Mouse (Mus musculus) cerebellum, adult 8-10 months (tissue): ENCODE results near the gene Chrm1.

Source experiments
- DNase-seq: peaks from one replicate; pipeline ENCODE4 v3.0.0; 2022

Gene Chrm1

DNA sequence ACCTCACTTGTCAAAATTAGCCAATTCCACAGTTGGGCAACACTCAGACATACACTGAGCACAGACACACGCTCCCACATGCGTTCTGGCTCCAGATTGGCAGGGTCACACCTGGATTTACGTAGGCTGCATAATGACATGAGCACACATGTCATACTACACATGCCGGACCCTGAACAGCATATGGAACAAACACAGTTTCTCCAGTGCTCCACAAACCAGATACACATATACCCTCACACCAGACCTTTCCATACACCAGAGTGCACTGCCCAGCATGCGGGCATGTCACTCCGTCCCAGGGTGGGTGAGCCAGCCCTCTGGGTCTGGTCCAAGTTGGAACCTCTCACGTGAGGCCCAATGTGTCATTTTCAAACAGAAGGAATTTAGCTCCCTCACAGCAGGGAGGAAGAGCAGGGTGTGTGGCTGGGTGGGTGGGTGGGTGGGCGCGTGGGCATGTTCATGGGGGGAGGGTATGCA, at the start of gene Chrm1:
Gene Chrm1 (plus strand): TSS at position 430 of the 480 bp plus-strand sequence.
- no peak for DNase-seq

DNA sequence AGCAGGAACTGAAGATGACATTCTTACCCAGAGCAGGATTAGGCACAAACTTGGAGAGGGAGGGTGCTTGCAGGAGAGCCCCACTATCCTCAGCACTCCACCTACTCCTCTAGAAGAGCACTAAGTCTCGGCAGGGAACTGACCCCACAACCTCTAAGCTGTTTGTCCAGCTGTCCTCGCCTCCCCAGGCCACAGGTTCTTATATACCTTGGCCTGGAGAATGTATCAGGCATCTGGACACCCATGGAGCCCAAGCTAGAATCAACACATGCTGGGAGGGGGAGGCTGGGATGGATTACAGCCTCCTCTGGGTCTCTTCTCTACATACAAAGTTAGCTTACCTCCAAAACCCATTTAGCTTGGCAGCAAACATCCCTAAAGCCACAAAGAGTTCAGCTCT, 49.2 kb upstream of the Chrm1 start:
- no peak for DNase-seq

DNA sequence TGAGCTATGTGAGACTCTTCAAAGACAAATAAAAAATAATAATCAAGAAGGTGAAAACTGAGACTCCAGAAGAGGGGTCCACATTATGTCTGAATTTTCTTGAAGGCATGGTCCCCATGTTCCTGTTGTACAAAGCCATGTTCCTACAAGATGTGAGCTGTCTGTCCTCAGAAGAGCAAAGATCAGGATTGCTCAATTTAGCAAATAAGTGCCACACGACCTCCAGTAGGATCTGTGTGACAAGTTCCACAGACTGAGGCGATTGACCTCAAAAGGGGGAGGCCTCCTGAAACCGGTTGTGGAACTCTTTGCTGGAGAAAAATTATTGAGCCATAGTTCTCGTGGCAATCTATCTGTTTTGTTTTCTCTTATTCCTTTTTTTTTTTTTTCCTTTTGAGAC, 47.3 kb upstream of the Chrm1 start:
- no peak for DNase-seq

DNA sequence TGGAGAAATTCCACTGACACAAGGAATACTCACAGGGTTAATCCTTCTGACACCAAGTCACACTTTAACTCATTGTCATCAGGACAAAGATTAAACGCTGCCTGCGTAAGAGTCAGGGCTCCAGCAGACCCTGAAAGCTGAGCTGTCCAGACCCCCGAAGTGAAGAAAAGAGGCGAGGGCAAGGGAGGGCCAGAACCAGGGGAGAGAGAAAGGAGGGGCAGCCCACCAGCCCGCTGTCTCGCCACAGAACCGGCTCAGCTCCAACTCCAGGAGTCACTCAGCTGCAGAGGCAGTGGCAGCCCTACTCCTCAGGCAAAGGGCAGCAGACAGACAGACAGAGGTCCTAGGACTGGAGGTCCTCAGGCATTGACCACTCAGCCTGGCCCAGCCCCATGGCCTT, 45.7 kb upstream of the Chrm1 start, which contains the start of gene Slc22a6:
Gene Slc22a6 (plus strand): TSS at position 136 of the 400 bp plus-strand sequence.
- DNase-seq = no peak

DNA sequence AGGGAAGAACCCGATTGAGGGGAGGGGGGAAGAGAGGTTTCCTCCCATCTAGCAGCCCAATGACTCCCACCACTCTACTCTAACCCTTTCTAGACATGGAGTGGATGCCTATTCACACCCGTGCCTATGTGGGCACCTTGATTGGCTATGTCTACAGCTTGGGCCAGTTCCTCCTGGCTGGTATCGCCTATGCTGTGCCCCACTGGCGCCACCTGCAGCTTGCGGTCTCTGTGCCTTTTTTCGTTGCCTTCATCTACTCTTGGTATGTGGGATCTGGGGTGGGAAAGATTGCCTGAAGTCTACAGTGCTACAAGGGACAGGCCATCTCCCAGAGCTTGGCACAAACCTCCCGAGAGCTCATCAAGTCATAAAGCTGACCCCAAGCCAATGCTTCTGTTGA, 42.5 kb upstream of the Chrm1 start:
- DNase-seq = no peak

DNA sequence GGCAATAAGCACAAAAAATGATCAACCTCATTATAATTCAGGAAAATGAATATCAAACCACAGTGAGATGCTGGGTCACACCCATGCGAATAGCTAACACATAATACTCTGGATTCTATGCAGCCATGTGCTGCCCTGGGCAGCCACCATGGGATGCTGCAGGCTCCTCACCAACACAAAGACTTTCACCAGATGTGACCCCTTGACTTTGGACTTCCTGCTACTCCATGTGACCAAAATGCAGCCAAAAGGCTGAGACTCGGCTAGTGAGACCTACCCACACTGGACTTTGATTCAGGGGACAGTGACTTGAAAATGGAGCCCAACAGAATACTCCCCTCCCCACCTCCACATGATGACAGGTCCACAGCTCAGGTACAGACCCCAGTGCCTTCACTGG, 33.3 kb upstream of the Chrm1 start:
- DNase-seq = no peak

DNA sequence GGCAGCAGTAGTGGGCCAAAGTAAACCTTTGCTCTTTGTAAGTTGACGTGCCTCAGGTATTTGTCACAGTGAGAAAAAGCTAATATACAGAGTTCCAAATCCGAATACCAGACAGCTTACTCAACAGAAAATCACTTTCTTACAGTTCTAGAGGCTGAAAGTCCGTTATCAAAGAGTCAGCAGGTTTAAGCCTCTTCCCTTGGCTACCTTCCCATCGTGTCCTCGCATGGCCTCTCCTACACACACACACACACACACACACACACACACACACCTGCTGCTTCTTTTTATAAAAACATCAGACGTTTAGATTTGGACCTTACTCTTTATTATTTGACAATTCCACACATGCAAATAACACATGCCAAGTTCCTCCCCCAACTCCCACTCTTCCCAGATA, 32.8 kb upstream of the Chrm1 start:
- DNase-seq = no peak

DNA sequence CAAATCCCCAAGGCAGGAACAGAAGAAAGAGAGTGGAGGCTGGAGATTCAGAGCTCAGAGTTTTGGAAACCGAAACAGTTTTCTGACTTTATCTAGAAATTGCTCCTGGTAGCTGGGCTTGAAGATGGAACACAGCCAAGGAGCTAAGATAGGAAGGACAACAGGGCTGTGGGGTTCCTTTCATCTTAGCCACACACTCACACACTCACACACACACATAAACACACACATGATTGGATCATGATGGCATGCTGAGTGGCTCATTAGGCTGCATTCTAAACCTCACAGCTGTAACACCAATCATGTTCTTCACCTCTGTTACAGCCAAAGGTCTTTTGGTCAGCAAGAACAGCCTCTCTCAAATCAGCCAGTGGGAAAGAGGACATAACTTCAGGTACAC, 31.6 kb upstream of the Chrm1 start:
- DNase-seq = no peak

DNA sequence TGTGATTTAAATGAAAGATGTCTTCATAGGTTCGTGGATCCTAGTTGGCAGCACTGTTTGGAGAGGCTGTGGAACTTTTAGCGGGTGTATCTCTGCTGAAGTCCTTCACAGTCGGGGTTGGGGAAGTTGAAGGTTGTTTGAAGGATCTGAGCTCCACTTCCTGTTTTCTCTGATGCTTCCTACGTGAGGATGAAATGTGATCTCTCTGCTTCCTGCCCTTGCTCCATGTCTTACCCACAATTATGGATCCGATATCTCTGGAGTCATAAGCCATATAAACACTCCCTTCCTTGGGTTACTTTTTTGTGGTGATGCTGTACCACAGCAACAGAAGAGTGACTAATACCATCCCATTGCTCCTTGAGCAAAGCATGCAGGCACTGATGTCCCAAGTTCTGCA, 21.5 kb upstream of the Chrm1 start:
- DNase-seq = no peak

DNA sequence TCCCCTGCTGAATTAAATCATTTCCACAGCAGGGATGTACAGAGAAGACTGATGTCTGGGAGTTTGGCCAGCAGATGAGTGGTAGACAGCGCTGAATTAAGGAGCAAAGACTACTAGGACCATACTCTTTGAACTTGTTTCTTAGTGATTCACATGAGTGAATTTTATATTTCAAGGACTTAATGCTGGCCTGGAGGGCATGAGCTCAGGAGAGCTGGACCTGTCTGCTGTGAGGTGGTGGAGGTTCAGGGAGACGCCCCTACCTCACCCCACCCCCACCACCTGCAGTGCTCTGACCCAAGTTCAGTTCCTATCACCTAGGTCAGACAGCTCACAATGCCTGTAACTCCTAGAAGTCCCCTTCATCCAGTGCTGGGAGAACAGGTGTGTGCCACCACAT, 17.2 kb upstream of the Chrm1 start:
- no peak for DNase-seq

DNA sequence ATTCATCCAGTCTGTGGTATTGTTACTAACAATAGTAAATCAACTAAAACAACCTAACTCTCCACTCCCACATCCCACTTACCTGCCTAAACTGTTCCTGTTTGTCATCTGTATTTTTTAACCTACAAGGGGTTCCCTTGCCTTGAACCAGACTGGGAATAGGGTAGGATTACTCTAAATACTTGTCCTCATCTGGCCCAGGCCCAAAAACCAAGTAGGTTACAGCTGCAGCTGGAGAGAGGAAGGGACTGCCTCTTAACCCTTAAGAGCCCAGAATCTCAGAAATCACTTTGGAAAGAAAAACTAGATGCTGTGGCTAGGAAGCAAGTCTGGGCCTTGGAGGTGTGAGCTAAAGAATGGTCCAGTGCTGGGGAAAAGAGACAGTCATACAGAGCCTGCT, 7.8 kb upstream of the Chrm1 start:
- DNase-seq = no peak

DNA sequence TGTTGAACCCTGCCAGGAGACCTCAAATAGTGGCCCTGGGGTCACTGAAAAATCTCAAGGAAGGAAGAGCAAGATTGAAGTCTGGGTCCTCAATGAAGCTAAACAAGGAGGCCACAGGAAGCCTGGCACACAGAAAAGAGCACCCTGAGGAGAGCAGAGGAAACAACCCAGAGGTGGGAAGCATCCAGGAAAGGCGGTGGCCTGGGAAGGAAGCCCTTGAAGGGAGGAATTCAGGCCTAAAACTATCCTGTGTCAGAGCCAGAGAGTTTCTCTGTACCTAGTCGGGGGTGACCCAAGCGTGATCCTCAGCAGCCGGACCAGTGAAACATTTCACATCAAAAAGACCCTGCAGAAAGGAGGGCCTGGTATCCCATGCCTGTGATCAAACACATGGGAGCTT, 7.2 kb upstream of the Chrm1 start:
- no peak for DNase-seq

DNA sequence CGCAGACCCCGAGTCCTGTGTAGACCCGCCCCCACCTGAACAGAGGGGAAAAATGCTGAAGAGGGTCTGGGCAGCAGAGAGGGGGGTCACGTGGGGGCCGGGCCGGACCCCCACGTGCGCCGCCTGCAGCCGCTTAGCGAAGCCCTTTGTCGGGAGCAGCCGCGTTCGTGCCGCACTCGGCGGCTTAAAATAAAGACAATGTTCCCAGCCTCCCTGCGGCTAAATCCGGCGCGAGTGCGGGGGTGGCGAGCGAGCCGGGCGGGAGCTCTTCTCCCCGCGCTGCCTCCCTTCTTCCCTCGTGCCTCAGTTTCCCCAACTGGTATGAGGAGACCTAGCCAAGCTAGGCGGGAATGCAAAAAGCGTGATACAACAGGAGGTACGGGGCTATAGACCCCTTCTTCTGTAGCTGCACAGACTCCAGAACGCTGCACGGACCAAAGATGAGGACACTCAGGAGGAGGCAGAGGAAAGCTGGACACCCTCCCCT, 1.7 kb upstream of the Chrm1 start:
- DNase-seq = no peak

DNA sequence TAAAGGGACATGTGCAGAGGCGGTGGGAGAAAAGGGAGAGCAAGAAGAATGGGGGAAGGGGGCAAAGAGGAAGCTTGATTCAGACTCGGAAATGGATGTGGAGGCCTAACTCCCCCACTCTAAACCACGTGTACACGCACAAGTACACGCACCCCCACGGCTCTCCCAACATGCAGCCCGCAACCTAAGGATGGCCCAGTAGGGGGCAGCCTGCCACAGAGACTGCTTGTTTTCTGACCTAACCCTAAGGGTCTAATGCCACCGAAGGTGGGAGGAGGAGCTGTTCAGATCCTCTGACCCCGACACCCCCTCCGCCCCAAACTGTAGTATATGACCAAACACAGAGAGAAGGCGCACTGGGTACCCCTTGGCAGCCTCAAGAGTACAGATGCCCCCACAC, 1.3 kb upstream of the Chrm1 start:
- DNase-seq = peak; percentile 3

DNA sequence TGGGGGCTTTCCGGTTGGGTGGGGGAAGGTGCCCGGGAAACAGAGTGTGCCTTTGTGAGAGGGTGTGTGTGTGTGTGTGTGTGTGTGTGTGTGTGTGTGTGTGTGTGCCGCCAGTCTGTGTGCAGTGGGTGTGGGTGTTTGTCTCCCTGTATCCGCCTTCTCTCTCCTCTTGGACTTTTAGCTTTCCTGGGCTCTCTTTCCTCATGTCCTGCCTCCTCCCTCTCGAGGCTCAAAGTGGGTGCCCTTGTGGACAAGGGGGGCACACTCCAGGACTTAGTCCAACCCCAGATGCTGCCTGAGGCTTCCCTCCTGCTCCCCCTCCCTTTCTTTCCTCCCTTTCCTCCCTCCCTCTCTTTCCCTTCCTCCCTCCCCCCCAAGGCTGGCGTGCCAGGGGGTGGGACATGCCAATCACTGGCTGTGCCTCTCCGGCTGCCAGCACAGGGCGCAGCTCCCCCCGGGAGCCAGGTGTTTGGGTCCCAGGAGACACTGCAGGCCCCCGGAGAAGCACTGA, 377 bp downstream of the Chrm1 start:
- DNase-seq = no peak

DNA sequence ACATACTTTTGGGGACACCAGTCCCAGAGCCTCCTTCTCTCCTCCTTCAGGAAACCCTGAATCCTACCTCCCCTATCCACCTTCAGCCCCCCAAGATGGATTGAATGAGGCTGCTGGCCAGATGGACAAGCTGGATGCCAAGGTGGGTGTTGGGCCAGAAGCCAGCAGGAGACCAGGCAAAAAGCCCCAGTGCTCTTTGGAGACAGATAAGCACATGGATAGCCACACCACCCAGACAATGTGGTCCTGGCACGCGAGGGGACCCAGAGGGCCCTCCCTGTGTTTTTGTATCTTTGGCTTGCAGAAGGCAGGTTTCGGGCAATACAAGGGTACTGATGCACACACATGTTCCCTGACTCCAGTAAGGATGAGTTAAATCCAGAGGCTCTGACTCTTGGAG, 1.3 kb downstream of the Chrm1 start:
- no peak for DNase-seq

DNA sequence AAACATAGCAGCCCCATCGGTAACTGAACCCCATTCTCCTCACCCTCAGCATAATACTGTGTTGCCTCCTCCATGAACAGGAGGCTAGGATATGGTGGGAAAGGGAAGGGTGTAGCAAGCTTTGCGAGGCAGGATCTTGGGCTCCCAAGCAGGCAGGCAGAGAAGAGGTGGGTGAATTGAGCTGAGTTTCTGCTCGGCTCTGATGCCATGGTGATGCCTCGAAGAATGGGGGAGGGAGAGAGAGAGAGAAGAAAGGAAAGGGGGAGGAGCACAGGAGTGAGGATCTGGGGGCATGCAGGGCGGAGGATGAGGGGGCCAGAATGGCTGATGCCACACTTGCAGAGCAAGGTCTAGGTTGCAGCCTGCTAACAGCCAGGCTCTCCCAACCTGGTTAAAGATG, 2.2 kb downstream of the Chrm1 start:
- DNase-seq = no peak

DNA sequence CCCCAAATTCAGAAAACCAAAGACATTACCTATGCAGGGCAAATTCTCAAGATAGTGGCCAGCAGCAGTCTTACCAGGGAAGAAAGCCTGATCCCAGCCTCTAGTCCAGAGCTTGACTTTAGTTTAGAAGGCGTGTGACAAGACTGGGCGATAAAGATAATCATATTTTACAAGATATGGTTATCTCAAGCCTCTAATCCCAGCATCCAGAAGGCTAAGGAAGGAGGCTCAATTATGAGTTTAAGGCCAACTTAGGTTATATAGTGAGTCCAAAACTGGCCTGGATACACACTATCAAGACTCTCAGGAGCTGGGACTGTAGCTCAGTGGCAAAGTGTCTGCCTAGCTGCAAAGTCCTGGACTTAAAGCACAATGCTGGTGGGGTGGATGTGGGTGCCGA, 9.3 kb downstream of the Chrm1 start:
- no peak for DNase-seq

DNA sequence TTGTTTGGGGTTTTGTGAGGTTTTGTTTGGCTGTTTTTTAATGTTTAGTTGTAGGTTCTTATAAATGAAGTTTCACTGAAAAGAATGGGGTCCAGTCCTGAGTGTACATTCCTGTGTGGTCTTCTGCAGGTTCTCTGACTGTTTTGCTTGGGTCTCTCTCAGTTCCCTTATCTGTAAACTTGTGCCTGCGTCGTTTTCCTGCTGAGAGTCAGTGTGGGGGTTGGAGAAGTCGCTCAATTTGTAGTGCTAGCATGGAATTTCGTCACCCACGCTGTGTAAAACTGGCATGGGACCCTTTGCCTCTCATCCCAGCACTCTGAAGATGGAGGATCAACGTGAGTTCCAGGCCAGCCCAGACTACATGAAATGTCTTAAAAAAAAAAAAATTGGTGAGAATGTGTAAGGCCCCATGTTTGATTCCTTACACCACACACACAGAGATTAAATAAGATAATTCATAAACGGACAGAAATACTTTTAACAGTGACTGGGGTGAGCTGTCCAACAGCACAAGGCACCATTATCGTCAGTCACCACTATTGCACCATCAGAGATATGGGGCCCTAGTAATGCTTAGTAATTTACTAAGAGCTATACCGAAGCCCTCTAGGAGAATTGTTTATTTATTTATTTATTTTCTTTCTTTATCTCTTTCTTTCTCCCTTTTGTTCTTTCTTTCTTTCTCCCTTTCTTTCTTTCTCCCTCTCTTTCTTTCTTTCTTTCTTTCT, 9.9 kb downstream of the Chrm1 start:
- no peak for DNase-seq

DNA sequence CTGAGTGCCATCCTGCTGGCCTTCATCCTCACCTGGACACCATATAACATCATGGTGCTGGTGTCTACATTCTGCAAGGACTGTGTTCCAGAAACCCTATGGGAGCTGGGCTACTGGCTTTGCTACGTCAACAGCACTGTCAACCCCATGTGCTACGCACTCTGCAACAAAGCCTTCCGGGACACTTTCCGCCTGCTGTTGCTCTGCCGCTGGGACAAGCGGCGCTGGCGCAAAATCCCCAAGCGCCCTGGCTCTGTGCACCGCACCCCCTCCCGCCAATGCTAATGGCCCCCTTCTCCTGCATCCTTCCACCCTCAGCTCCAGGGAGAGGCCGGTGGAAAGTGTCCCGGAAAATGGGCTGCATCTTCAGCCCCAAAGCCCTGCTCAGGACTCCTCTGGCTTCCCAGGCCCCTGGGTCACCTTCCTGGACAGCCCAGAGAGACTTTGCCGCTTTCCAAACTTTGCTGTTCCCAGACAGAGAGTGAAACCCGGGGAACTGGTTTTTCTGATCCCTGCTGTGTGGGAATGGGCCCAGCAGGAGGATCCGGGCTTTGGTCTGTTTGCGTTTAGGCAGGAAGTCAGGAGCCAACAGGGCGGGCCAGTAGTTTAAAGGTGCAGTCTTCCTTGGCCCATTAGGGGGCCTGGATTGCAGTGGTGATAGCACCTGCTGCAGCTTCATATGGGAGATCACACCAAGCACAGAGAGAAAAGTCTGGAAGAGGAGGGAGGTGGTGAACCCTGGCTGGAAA, 15.6 kb downstream of the Chrm1 start:
- DNase-seq = no peak

DNA sequence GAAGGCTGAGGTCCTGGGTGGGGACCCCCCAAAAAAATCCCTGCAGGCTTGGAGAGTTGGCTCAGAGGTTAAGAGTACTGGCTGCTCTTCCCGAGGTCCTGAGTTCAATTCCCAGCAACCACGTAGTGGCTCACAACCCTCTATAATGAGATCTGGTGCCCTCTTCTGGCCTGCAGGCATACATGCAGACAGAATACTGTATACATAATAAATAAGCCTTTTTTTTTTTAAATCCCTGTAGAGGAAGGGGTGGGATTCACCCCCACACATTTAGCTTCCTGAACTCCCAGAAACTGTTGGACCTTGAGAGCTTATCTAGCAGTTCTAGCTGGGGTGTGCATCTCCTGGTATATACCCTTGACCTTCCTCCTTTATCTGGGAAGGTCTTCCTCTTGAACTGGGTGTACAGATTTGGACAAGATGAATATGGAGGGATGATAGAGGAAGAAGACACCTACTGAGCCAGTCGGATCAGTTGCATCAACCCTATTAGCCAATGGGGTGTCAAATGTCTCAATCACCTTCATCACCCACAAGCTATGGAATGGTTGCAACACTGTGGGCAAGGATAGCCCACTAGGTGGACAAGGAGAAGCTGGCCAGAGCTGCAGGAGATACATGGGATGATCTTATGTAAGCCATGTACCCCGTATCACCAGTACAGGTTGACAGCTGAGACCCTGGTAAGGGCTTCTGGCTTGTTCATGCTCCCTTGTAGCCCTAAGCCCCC, 18.2 kb downstream of the Chrm1 start:
- no peak for DNase-seq

DNA sequence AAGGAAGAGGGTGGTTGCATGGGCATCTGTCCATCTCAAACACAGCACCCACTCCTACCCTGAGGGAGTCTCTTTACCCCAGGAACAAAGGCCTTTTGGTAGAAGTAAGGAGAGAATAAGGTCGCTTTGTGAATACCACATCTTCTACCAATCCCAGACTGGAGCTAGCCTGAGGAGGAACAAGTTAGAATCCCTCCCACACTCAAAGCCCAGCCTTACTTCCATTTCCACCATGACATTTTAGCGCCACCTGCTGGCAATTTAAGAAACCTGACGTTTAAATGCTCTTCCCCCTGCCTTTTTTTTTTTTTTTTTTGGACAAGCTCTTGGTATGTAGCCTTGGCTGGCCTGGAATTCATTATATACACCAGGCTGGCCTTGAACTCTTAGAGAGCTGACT, 19.4 kb downstream of the Chrm1 start:
- peak; percentile 41 for DNase-seq

DNA sequence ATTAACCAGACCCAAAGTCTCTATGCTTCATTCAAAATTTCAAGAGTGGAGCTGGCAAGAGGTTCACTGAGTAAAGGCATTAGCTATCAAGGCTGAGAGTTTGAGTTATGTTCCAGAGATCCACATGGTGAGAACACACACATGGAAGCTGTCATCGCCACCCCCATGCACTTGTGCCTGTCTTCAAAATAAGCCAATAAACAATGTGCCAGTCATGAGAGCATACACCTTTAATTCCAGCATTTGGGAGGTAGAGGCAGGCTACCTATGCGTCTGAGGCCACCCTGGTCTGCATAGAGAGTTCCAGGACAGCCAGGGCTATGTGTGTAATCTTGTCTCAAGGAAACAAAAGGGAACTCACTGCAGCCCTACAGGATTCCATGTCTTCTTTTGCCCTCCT, 20.0 kb downstream of the Chrm1 start:
- DNase-seq = no peak
